Mouse (Mus musculus) left cerebral cortex, postnatal 25 days (tissue): ENCODE measurements around the gene Prame. TPM values are rescaled to one million over a fixed set of nuclear protein-coding genes. Genes with fewer than 3 reads are reported as not detected.
"Not testable (repeated sequence)": the region's sequence is repeated elsewhere in the genome, so short reads cannot be mapped to it uniquely, and the experiment has no call there.

ENCODE experiments used
- DNase-seq, 2 experiments: peaks; one replicate each; pipeline ENCODE4 v3.0.0; 2022; ENCODE audit warnings: low spot score in 2 of 2, mixed read lengths in 1 of 2
- intact Hi-C: fragments of 180-260 bp; cut with DNase I; formaldehyde crosslinking; loops from one replicate; pipeline ENCODE4 v1.15.1; 2025
- total RNA-seq, 2 experiments: library from RNA; stranded (reverse); gene quantifications; 2 replicates each; pipeline ENCODE4 v1.2.3; 2021

The Prame gene
- total RNA-seq, result not detected

GRCm38 (mm10) chrX:135627605-135628004, at the start of gene Prame:
Prame (minus strand) TSS chrX:135627705.
- intact Hi-C loops, result no loop called here
- DNase-seq, result no peak

GRCm38 (mm10) chrX:135652173-135652772, 24.8 kb upstream of the Prame start:
- peak; percentile 12 to 75 for DNase-seq
- intact Hi-C loops, result no loop called here

- intact Hi-C loops, result not testable (repeated sequence)
These were observed 26.0 kb downstream of the Prame start for GRCm38 (mm10) chrX:135601298-135602029.

GRCm38 (mm10) chrX:135598677-135599076, 28.8 kb downstream of the Prame start, which contains the start of gene Nxf7:
Nxf7 (minus strand) TSS chrX:135598777.
- intact Hi-C loops, result loop anchor here (1.0 kb wide), 1 partner anchor 50 kb away; no protein-coding TSS in a partner anchor
- no peak for DNase-seq

More at GRCm38 (mm10) chrX:135601298-135602029, 26.0 kb downstream of the Prame start:
- peak; percentile 54 to 85 for DNase-seq

- intact Hi-C loops, result no loop called here
- peak; percentile 22 to 86 for DNase-seq
These were observed 29.4 kb downstream of the Prame start for GRCm38 (mm10) chrX:135598096-135598495.

GRCm38 (mm10) chrX:135576412-135576811, 51.1 kb downstream of the Prame start:
- intact Hi-C loops, result no loop called here
- no peak for DNase-seq

GRCm38 (mm10) chrX:135574958-135575628, 52.4 kb downstream of the Prame start:
- intact Hi-C loops, DNase-seq: not testable (repeated sequence)

- DNase-seq, intact Hi-C loops: not testable (repeated sequence)
These were observed 53.1 kb downstream of the Prame start for GRCm38 (mm10) chrX:135574261-135574957.

- DNase-seq, result peak; percentile 32 to 78
- intact Hi-C loops, result not testable (repeated sequence)
These were observed 58.0 kb downstream of the Prame start for GRCm38 (mm10) chrX:135569467-135569866.

GRCm38 (mm10) chrX:135564934-135565333, 62.6 kb downstream of the Prame start:
- intact Hi-C loops, DNase-seq: not testable (repeated sequence)

Other genes starting within 250 kb of the Prame start
- gene Gm7903, start 193.9 kb downstream of the Prame start, total RNA-seq, result not detected
- not detected for gene AV320801, start 133.1 kb downstream of the Prame start, total RNA-seq
- gene Nxf7, start 28.9 kb downstream of the Prame start, total RNA-seq, result 1 to 10 TPM; 2.6 to 3.0 TPM
- not detected for gene Tcp11x2, start 66.1 kb upstream of the Prame start, total RNA-seq
- gene Tmsb15a, start 97.6 kb upstream of the Prame start, total RNA-seq, result not detected
- 10 to 100 TPM; 29.2 to 32.7 TPM for gene Armcx5, start 115.0 kb upstream of the Prame start, total RNA-seq
- gene Gprasp1, start 115.0 kb upstream of the Prame start, total RNA-seq, result 100 to 1,000 TPM; 334 to 352 TPM
- 10 to 100 TPM; 66.6 to 71.0 TPM for gene Bhlhb9, start 169.9 kb upstream of the Prame start, total RNA-seq
- 100 to 1,000 TPM; 161 to 192 TPM for gene Gprasp2, start 211.3 kb upstream of the Prame start, total RNA-seq